Mouse (Mus musculus): ENCODE measurements around the gene Flnc.

GRCm38 (mm10) chr6:29468851-29469250 is 35.8 kb downstream of the Flnc start:
- TF ChIP-seq CTCF (IDR thresholded peaks at IDR 0.05; ENCODE audit: control insufficient read depth, insufficient read depth, insufficient replicate concordance, low read depth, low read length) (no peak), POLR2A (IDR thresholded peaks at IDR 0.05; ENCODE audit: control insufficient read depth, low read depth, low read length) (no peak)
